Mouse (Mus musculus) brain, embryonic 14.5 days (tissue): ENCODE measurements around the gene Cdc42bpg. TPM values are rescaled to one million over a fixed set of nuclear protein-coding genes. Genes with fewer than 3 reads are reported as not detected.
A peak's percentile ranks its signal among the peaks of the same experiment; 100 is the strongest.

Experiments
- DNase-seq: peaks from one replicate; pipeline ENCODE4 v3.0.0-alpha.2; 2011; ENCODE audit warnings: low read depth
- CTCF ChIP-seq: fragments of 200-500 bp; IDR thresholded peaks from 2 replicates; pipeline ENCODE4 v1.5.1; 2012; ENCODE audit warnings: inconsistent platforms, mild to moderate bottlenecking, moderate library complexity, borderline replicate concordance; ENCODE audit not compliant: insufficient read depth, insufficient read length; ENCODE audit errors: extremely low read depth
- POLR2A ChIP-seq: fragments of 200-500 bp; IDR thresholded peaks from 2 replicates; pipeline ENCODE4 v1.6.1; 2012; ENCODE audit warnings: mild to moderate bottlenecking, inconsistent platforms, borderline replicate concordance; ENCODE audit not compliant: poor library complexity, insufficient read depth, insufficient read length, severe bottlenecking; ENCODE audit errors: extremely low read depth
- polyA plus RNA-seq: library from polyadenylated mRNA; depleted of rRNA; stranded (reverse); fragments of >200 nt; gene quantifications from 2 replicates; pipeline ENCODE4 v1.2.3, GENCODE M21; 2012

The Cdc42bpg gene
- polyA plus RNA-seq, 1 experiment: 6.5 TPM

DNA sequence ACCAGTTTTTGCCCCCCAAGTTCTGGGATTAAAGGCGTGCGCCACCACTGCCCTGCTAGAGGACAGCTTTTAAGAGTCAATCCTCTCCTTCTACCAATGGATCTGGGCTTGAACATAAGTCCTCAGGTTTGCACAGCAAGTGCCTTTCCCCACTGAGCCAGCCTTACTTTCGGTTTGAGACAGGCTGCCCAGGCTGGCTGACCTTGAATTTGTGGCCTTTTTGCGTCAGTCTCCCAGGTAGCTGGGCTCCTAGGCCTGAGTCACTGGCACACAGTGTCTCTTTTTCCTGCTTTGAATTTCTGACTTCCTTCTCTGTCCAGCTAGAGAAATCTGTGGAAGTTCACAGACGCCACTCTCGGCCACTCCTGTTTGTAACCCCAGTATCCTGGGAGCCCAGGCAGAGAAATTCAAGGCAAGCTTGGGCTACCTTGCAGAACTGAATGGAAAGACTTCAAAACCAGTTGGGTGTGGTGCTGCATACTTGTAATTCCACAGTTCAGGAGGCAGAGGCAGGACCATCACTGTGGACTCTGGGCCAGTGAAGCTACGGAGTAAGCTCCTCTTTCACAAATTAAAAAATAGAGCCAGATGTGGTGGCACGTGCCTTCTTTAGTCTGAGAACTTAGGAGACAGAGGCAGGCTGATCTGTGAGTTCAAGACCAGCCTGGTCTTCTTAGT lies 36.3 kb upstream of the Cdc42bpg start:
- no peak for DNase-seq
- TF ChIP-seq CTCF: no peak
- no peak for TF ChIP-seq POLR2A

DNA sequence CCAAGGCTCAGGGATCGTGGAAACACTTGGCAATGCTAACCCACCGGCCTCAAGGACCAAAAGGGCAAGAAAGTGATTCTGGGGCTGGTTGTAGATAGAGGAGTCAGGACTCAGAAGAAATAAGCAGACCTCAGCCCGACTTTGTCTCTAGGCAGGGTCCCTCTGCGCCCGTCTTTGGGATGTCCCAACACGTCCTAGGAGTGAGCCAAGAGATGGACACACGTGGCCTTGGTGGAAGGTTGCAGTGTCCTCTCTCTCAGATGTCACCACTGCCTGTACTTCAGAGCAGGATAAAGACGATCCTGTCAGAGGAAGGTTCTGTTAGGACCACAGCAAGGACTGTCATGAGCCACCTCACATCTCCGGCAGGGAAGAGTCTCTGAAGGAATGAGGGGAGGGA lies 35.6 kb upstream of the Cdc42bpg start:
- no peak for TF ChIP-seq CTCF
- no peak for TF ChIP-seq POLR2A
- no peak for DNase-seq

DNA sequence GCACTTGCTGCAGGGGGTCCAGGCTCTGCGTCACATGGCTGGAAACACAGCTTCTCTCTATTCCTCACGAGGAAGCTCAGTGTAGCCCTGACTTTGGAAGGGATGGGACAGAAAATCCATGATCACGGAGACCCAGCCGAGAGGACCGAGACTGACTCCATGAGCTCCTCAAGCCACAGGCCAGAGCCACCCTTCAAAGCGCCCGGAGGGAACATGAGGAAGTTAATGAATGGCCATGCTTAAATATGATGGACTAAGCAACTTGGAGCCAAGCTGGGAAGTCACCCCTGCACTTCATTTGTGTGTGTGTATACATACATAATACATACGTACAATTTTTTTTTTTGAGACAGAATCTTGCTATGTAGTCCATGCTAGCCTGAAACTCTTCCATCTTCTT lies 35.0 kb upstream of the Cdc42bpg start:
- DNase-seq: no peak
- TF ChIP-seq POLR2A (no peak), CTCF (no peak)

DNA sequence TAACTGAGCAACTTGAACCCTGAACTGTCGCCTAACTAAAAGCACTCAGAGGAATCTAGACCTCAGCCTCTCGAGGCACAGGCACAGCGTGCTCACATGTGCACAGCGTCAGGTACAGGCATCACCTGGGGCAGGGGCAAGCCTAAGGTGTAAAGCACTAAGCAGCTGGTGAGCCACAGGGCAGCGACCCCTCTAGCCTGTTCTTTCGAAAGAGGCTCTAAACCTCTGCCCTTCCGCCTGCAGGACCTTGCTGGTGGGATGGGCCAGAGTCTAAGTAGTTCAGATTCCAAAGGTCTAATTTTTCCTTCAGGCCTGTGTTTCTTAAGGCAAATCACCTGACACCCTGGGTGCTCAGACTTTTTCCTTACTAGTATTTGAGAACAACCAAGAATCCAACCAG lies 34.2 kb upstream of the Cdc42bpg start:
- TF ChIP-seq POLR2A: no peak
- no peak for TF ChIP-seq CTCF
- no peak for DNase-seq

DNA sequence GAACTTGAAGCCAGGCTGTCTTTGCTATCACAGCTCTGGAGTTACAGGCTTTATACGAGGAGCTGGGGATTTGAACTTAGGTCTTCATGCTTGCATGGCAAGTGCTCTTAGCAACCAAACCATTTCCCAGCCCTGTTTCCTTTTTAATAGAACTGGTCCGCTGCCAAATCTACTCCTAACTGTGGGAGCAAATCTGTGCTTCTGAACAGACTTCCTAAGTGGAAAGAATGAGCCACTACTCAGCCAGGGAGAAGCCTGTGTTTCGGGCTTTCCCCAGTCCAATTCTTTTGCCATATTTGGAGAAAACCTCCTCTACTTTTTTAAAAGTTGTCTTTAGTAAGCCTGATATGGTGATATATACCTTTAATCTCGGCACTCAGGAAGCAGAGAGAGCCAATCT lies 33.5 kb upstream of the Cdc42bpg start:
- DNase-seq: no peak
- TF ChIP-seq POLR2A (no peak), CTCF (no peak)

DNA sequence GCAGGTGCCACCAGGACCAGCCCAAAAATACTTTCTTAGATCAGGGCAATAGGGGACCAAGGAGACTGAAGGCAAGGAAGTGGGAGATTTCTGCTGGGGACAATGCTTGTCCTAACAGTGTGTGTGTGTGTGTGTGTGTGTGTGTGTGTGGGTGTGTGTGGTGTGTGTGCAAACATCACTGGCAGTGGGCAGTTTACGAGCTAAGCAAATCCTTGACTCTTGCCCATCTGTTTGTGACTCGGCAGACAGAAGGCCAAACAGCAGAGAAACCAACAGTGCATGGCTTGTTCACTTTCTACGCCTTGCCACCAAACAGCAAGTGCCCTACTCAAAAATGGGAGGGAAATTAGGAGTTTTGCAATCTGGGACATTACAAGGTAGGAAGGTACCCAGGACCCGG lies 32.7 kb upstream of the Cdc42bpg start:
- DNase-seq: no peak
- no peak for TF ChIP-seq CTCF
- TF ChIP-seq POLR2A: no peak

DNA sequence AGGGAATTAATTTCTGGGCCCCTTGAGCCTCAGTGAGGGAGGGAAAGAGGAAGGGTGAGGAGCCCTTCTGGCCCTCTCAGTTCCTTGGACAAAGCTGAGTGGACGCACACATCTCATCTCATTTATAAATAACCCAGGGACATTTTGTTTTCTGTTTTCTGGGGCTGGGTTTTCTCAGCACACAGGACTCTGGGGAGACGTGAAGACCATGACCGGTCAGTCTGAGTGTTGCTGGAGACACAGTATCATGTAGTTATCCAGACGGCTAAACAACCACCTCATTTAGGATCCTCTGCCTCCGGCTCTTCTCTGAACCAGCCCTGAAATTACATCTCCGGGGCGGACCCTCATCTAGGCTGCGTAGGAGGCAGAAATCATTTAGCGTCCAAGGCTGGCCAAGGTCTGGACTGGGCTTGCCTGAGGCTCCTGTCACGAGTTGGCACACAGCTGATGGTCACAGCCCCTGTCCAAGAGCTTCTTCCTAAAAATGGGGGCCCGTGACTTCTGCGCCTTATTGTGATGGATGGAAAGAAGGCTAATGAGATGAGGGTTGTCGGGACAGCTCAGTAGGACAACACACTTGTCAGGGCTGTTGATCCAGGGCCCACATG lies 32.2 kb upstream of the Cdc42bpg start:
- TF ChIP-seq POLR2A (no peak), CTCF (no peak)

DNA sequence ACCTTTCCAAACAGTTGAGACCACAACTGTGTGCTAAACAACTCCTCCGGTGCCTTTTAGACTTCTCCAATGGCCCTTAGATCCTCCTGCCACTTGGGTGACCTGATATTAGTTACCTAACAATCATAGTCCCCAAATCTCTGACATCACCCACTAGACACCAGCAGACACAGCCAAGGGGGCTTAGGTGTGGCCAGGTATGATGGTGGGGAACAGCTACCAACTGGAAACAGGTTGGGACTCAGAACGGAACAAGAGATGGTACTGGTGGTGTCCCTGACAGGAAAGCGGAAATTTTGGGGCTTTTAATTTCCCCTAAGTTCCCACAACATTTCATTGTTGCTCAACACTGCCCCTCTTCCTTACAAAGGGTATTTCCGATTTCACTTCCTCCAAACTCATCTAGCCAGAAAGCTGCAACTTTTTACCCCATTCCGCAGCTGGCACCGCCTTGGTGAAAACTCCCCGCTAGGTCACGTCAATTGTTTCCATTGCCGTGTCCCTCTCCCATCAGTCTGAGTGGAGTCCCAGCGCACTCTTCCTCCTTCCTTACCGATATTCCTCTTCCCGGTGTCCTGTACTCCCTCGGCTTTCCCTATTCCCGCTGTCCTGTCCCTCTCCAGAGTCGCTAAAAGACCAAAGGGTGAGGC lies 30.4 kb upstream of the Cdc42bpg start:
- TF ChIP-seq CTCF (no peak), POLR2A (no peak)
- no peak for DNase-seq

More for the DNA sequence above, 32.2 kb upstream of the Cdc42bpg start:
- no peak for DNase-seq

DNA sequence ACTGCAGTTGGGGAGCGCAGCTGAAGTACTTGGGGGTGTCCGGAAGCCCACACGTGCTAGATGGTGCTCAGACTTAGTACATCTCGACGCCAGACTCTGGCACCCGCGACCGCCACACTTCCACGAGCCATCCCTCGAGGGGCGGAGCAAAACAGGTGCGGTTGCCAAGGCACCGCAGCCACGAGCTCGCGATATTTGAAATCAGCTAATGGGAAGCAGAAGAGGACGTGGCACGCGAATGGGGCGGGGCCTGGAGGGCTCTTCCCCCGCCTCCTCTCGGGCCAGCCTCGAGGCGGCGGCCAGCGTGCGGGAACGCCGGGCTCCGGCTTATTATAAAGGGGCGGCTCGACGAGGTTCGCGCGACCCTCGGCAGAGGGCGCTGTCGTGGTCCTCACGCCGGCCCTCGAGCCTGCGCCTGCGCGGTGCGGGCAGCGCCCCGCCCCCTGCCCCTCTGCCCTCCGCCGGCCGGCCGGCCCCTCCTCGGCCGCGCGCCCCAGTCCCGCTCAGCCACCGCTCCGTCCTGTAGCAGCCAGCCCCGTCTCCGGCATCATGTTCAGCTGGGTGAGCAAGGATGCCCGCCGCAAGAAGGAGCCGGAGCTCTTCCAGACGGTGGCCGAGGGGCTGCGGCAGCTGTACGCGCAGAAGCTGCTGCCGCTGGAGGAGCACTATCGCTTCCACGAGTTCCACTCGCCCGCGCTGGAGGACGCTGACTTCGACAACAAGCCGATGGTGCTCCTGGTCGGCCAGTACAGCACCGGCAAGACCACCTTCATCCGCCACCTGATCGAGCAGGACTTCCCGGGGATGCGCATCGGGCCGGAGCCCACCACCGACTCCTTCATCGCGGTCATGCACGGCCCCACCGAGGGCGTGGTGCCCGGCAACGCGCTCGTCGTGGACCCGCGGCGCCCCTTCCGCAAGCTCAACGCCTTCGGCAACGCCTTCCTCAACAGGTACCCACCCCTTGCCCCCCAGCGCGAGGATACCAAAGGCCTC lies 29.5 kb upstream of the Cdc42bpg start, which contains the start of gene Ehd1:
Gene Ehd1, plus strand, starts transcription at position 300 of the 996 bp plus-strand sequence.
- TF ChIP-seq CTCF: peak; percentile 84
- peak; percentile 77 for TF ChIP-seq POLR2A
- peak; percentile 99 for DNase-seq

DNA sequence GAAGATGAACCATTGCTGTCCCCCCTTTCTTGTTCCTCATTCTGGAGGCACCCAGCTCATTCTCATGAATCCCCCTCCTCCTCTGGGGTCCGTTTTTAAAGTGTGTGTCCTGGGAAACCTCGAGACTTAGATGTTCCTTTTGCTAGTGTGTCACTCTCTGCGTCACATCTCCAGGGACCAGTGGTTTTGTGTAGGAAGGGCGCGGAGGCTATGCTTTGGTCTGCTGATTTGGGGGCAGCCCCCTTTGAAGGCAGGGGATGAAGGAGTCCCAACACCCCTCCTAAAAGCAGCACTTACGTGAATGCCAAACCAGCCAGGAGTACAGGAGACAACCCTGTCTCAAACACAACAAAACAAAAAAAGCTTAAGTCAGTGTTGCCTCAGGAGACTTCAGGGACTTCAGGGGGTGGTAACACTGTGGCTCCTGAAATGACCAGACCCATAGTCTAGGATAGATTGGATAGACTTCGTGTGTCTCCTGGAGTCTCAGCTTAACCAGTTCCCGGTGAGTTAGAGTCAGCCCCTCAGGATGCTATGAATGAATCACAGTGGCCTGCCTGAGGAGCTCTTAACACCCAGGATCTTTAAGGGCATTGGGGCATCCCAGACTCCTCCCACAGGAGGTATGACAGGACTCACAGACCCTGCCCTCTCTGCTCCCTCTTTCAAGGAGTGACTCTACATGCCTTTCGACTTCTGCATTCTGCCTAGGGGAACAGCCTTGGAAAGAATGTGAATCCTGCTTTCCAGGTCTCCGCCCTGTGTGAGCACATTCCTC lies 28.4 kb upstream of the Cdc42bpg start:
- peak; percentile 33 for DNase-seq
- TF ChIP-seq CTCF (no peak), POLR2A (no peak)
